Mouse (Mus musculus): ENCODE results near the gene Inf2.

Gene Inf2

DNA sequence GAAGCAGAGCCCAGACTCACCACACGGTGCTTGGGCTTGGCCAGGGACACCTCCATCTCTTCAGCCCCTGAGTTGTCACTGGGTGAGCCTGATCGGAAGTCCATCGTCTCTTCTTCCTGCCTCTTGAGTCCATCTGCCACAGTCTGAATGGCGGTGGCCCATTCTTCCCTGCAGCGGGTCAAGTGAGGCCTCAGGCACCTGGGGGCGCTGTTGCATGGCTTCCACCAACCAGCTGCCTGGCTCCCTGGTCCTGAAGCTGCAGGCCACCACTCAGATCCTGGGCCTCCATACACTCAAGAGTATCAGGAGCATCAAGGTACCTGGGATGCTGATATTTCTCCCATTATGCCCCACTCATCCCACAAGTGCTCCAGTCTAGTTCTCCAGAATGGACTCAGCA is 70.5 kb downstream of the Inf2 start:
- 71% methylated on average over 6 of the region's 6 CpGs for WGBS

DNA sequence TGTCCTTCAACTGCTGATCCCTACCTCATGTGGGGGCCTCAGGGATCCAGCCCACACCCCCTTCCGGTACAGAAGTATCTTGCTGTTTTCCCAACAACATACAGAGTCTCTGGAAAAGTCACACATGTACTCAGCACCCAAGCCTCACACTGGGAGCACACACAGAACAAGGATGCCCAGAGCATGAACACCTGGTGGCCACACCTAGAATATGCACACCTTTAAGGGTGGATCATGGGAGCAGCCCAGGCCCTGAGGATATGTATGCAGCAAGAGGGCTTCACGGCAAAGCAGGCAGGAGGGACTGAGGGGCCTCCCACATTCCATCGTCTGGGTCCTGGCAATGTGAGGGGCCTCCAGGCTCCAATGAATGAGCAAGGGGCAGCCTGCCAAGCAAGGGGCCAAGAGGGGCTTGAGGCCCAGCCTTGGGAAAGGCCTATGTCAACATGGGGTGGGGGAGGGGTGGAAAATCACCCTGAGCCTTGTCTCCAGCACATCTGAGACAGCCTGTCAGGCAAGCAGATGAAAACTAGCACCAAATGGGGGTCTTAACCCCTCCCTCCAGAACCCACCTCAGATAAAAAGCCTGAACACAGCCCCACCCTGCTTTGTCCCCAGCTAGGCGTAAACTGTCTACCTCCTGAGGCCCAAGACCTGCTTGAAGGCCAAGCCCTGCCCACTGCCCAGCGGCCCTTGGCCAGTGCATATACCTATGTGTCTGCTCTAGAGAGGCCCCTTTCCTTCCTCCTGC is 72.2 kb downstream of the Inf2 start:
- WGBS, result 61% methylated on average over 5 of the region's 5 CpGs

- WGBS, result 72% methylated on average over 3 of the region's 3 CpGs
Observed at GRCm38 (mm10) chr12:112661327-112661605, 72.7 kb downstream of the Inf2 start.

DNA sequence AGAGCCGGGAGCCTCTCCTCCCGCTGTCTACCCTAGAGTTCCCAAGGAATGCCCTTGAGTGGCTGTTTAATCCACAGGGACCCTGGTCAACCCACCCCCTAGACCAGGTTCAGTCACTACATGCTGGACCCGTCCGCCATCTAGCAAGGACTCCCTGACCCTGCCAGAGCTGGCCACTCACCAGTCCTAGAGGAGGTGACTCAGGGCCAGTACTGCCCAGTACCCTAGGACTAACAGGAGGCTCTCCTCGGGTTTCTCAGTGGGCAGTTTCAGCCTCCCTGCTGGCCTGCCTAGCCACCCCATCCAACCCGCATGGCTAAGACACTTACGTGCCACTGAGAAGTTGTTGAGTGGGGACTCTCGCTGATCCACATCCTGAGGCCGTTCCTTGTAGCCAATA is 73.3 kb downstream of the Inf2 start:
- WGBS, result 81% methylated on average over 9 of the region's 9 CpGs

DNA sequence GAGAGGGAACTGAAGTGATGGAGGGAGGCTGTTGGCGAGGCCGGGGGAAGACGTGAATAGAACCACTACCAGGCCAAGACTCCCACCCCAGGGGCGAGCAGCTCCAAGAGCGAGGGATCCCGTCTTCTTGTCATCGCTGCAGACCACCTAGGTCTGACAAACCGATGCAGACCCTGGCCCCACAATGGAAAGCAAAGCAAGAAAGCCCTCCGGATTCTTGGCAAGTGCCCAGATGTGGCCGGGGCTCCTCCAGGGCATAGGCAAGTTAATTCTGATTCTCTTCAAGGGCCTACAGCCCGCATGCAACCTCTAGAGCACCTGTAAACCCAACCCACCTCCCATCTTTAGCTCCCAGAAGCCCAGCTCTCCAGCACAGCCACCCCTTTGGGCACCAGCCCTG is 74.7 kb downstream of the Inf2 start:
- 77% methylated on average over 11 of the region's 11 CpGs for WGBS

- 64% methylated on average over 12 of the region's 12 CpGs for WGBS
Observed at GRCm38 (mm10) chr12:112663716-112664115, 75.1 kb downstream of the Inf2 start.

GRCm38 (mm10) chr12:112664124-112664523 is 75.5 kb downstream of the Inf2 start:
- 47% methylated on average over 2 of the region's 2 CpGs for WGBS

DNA sequence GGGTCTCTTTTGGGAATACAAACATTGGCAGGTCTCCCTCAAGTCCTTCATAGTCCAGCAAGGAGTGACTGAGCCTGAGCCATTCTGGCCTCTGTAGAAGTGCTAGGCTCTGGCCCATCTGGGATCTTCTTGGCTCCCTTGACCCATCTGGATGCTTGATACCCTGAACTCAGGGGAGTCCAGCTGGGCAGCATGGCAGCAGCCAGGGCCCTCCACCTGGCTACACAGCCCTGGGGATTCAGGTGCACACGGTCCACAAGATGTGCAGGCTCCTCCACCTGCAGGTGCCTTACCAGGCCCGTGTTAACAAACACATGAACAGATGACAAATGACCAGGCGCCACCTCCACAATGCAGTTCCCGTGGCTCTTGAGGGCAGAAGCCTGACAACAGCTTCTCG is 76.1 kb downstream of the Inf2 start:
- WGBS, result 56% methylated on average over 5 of the region's 5 CpGs

Measured in cerebral cortex, adult 2 months (tissue).